Mouse (Mus musculus): ENCODE results near the gene Hdac5.

- peak; percentile 52; the same call in 1 of the 2 replicates for TF ChIP-seq EP300 (IDR thresholded peaks at IDR 0.05)
- TF ChIP-seq CTCF (IDR thresholded peaks at IDR 0.05) = peak; percentile 82
Observed at GRCm38 (mm10) chr11:102248630-102249230, 18.8 kb upstream of the Hdac5 start, which contains the start of gene BC030867.
